Mouse (Mus musculus): ENCODE results near the gene Fancd2os. TPM values are rescaled to one million over a fixed set of nuclear protein-coding genes. Genes with fewer than 3 reads are reported as not detected.

Fancd2os gene
- not detected in 2 replicates for polyA plus RNA-seq (2014; fragmentation: Nextera tagmentation; extraction: Ambion mirVana)

- ATAC-seq: no peak
- DNase-seq (ENCODE audit: low spot score): no peak
- 42% methylated on average over 23 of the region's 23 CpGs for WGBS
- Histone ChIP-seq H3K9ac (ENCODE audit: low read length) (no peak within 1 kb of the TSS), H3K9me3 (replicated peaks; ENCODE audit: control insufficient read depth, low read length) (no peaks in the 10 kb centered on the region), H3K27ac (ENCODE audit: low read depth, low read length) (no peak within 1 kb of the TSS), H3K4me1 (ENCODE audit: control insufficient read depth, insufficient read depth, low read length) (peaks cover 4% of the 10 kb centered on the region), H3K4me3 (ENCODE audit: low read depth, low read length) (no peak within 1 kb of the TSS), H3K27me3 (replicated peaks; ENCODE audit: control insufficient read depth, insufficient read depth, low read length) (no peaks in the 10 kb centered on the region), H3K36me3 (ENCODE audit: control insufficient read depth, insufficient read depth, low read length) (no peaks in the 10 kb centered on the region), H3K4me2 (ENCODE audit: low read length) (no peak within 1 kb of the TSS)
These were observed at the start of gene Fancd2os for GRCm38 (mm10) chr6:113600543-113601139. Gene Fancd2os (minus strand): TSS chr6:113600715.

GRCm38 (mm10) chr6:113650197-113650640 lies 49.7 kb upstream of the Fancd2os start:
- Histone ChIP-seq H3K27me3 (replicated peaks; ENCODE audit: control insufficient read depth, insufficient read depth, low read length) (no peaks in the 10 kb centered on the region), H3K36me3 (ENCODE audit: control insufficient read depth, insufficient read depth, low read length) (no peaks in the 10 kb centered on the region), H3K4me1 (ENCODE audit: control insufficient read depth, insufficient read depth, low read length) (no peaks in the 10 kb centered on the region), H3K4me2 (ENCODE audit: low read length) (no peak overlapping the region), H3K9me3 (replicated peaks; ENCODE audit: control insufficient read depth, low read length) (no peaks in the 10 kb centered on the region), H3K4me3 (ENCODE audit: low read depth, low read length) (no peak overlapping the region), H3K9ac (ENCODE audit: low read length) (no peak overlapping the region), H3K27ac (ENCODE audit: low read depth, low read length) (no peak overlapping the region)
- DNase-seq (ENCODE audit: low spot score) (no peak), ATAC-seq (no peak)
- 84% methylated on average over 4 of the region's 4 CpGs for WGBS

- ATAC-seq: no peak
- no peaks in the 10 kb centered on the region for H3K9me3 ChIP-seq (replicated peaks; ENCODE audit: control insufficient read depth, low read length)
- H3K9ac ChIP-seq (ENCODE audit: low read length): no peak overlapping the region
- no peak overlapping the region for H3K4me2 ChIP-seq (ENCODE audit: low read length)
- no peak overlapping the region for H3K27ac ChIP-seq (ENCODE audit: low read depth, low read length)
- H3K27me3 ChIP-seq (replicated peaks; ENCODE audit: control insufficient read depth, insufficient read depth, low read length): no peaks in the 10 kb centered on the region
- no peaks in the 10 kb centered on the region for H3K4me1 ChIP-seq (ENCODE audit: control insufficient read depth, insufficient read depth, low read length)
- H3K4me3 ChIP-seq (ENCODE audit: low read depth, low read length): no peak overlapping the region
- WGBS: 88% methylated on average over 7 of the region's 7 CpGs
- DNase-seq (ENCODE audit: low spot score): no peak
- H3K36me3 ChIP-seq (ENCODE audit: control insufficient read depth, insufficient read depth, low read length): no peaks in the 10 kb centered on the region
These were observed 49.1 kb upstream of the Fancd2os start for GRCm38 (mm10) chr6:113649346-113650196.

- H3K4me1 ChIP-seq (ENCODE audit: control insufficient read depth, insufficient read depth, low read length): no peaks in the 10 kb centered on the region
- H3K4me2 ChIP-seq (ENCODE audit: low read length): no peak overlapping the region
- H3K4me3 ChIP-seq (ENCODE audit: low read depth, low read length): no peak overlapping the region
- no peak for DNase-seq (ENCODE audit: low spot score)
- H3K9ac ChIP-seq (ENCODE audit: low read length): no peak overlapping the region
- no peak for ATAC-seq
- H3K9me3 ChIP-seq (replicated peaks; ENCODE audit: control insufficient read depth, low read length): no peaks in the 10 kb centered on the region
- no peaks in the 10 kb centered on the region for H3K36me3 ChIP-seq (ENCODE audit: control insufficient read depth, insufficient read depth, low read length)
- no peaks in the 10 kb centered on the region for H3K27me3 ChIP-seq (replicated peaks; ENCODE audit: control insufficient read depth, insufficient read depth, low read length)
- H3K27ac ChIP-seq (ENCODE audit: low read depth, low read length): no peak overlapping the region
- WGBS: 84% methylated on average over 8 of the region's 8 CpGs
These were observed 44.3 kb upstream of the Fancd2os start for GRCm38 (mm10) chr6:113644808-113645207.

- WGBS: 98% methylated on average over 2 of the region's 2 CpGs
- Histone ChIP-seq H3K27ac (ENCODE audit: low read depth, low read length) (no peak overlapping the region), H3K9ac (ENCODE audit: low read length) (no peak overlapping the region), H3K36me3 (ENCODE audit: control insufficient read depth, insufficient read depth, low read length) (no peaks in the 10 kb centered on the region), H3K9me3 (replicated peaks; ENCODE audit: control insufficient read depth, low read length) (no peaks in the 10 kb centered on the region), H3K27me3 (replicated peaks; ENCODE audit: control insufficient read depth, insufficient read depth, low read length) (no peaks in the 10 kb centered on the region), H3K4me3 (ENCODE audit: low read depth, low read length) (no peak overlapping the region), H3K4me2 (ENCODE audit: low read length) (no peak overlapping the region), H3K4me1 (ENCODE audit: control insufficient read depth, insufficient read depth, low read length) (no peaks in the 10 kb centered on the region)
- no peak for DNase-seq (ENCODE audit: low spot score)
- ATAC-seq: no peak
These were observed 43.5 kb upstream of the Fancd2os start for GRCm38 (mm10) chr6:113643967-113644366.

DNA sequence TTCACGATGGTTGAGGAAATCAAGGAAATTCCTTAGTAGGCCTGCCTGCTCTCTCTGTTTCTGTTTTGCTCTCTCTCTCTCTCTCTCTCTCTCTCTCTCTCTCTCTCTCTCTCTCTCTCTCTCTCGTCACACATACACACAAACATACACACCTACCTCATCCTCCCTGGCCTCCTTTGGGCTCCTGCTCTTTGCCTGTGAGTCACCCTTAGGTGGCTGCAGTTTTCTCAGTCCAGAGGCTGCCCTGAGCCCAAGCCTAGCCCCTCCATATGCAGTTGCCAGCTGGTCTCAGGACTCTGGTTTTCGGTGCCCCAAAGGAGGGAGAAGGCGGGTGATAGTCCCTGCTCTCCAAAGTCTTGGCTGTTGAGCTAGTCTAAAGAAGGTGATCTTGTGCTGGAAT lies 42.5 kb upstream of the Fancd2os start:
- Histone ChIP-seq H3K4me2 (ENCODE audit: low read length) (no peak overlapping the region), H3K9me3 (replicated peaks; ENCODE audit: control insufficient read depth, low read length) (no peaks in the 10 kb centered on the region), H3K4me3 (ENCODE audit: low read depth, low read length) (no peak overlapping the region), H3K9ac (ENCODE audit: low read length) (no peak overlapping the region), H3K4me1 (ENCODE audit: control insufficient read depth, insufficient read depth, low read length) (no peaks in the 10 kb centered on the region), H3K36me3 (ENCODE audit: control insufficient read depth, insufficient read depth, low read length) (no peaks in the 10 kb centered on the region), H3K27me3 (replicated peaks; ENCODE audit: control insufficient read depth, insufficient read depth, low read length) (no peaks in the 10 kb centered on the region), H3K27ac (ENCODE audit: low read depth, low read length) (no peak overlapping the region)
- DNase-seq (ENCODE audit: low spot score) (no peak), ATAC-seq (no peak)
- WGBS: 77% methylated on average over 4 of the region's 4 CpGs

DNA sequence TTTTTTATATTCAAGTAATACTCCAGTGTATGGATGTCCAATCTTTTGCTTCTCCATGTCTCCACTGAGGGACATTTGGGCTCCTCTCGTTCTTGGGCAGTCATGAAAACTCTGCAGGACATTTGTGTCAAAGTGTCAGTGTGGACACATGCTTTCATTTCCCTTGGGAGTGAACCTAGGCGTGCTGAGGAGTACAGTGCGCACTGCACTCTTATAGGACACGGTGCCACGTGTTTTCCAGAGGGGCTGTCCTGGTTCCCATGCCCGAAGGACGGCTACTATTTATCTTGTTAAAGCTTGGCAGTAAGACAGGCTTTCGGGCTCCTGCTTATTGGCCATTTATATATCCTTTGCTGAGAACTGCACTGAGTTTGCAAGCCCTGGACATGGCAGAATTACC lies 42.1 kb upstream of the Fancd2os start:
- Histone ChIP-seq H3K9ac (ENCODE audit: low read length) (no peak overlapping the region), H3K4me3 (ENCODE audit: low read depth, low read length) (no peak overlapping the region), H3K4me2 (ENCODE audit: low read length) (no peak overlapping the region), H3K9me3 (replicated peaks; ENCODE audit: control insufficient read depth, low read length) (no peaks in the 10 kb centered on the region), H3K27ac (ENCODE audit: low read depth, low read length) (no peak overlapping the region), H3K27me3 (replicated peaks; ENCODE audit: control insufficient read depth, insufficient read depth, low read length) (no peaks in the 10 kb centered on the region), H3K36me3 (ENCODE audit: control insufficient read depth, insufficient read depth, low read length) (no peaks in the 10 kb centered on the region), H3K4me1 (ENCODE audit: control insufficient read depth, insufficient read depth, low read length) (no peaks in the 10 kb centered on the region)
- DNase-seq (ENCODE audit: low spot score): no peak
- 90% methylated on average over 8 of the region's 8 CpGs for WGBS
- ATAC-seq: no peak

DNA sequence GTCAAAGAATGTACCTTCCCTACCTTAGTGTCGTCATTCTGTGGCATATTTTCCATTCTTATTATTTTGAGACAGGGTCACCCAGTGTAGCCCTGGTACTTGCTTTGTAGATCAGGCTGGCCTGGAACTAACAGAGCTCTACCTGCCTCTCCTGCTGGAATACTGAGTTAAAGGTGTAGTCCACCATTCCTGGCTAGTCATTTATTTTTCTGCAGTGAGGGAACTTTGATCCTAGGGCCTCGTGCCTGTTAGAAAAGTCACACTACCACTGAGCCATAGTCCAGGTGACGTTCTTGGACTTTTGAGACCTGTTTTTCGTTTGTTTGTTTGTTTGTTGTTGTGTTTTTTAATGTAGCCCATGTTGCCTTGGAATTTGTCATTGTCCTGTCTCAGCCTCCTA lies 38.7 kb upstream of the Fancd2os start:
- Histone ChIP-seq H3K4me1 (ENCODE audit: control insufficient read depth, insufficient read depth, low read length) (no peaks in the 10 kb centered on the region), H3K9ac (ENCODE audit: low read length) (no peak overlapping the region), H3K9me3 (replicated peaks; ENCODE audit: control insufficient read depth, low read length) (no peaks in the 10 kb centered on the region), H3K36me3 (ENCODE audit: control insufficient read depth, insufficient read depth, low read length) (no peaks in the 10 kb centered on the region), H3K4me3 (ENCODE audit: low read depth, low read length) (no peak overlapping the region), H3K4me2 (ENCODE audit: low read length) (no peak overlapping the region), H3K27me3 (replicated peaks; ENCODE audit: control insufficient read depth, insufficient read depth, low read length) (no peaks in the 10 kb centered on the region), H3K27ac (ENCODE audit: low read depth, low read length) (no peak overlapping the region)
- ATAC-seq: no peak
- 83% methylated on average over 4 of the region's 4 CpGs for WGBS
- no peak for DNase-seq (ENCODE audit: low spot score)
